Mouse (Mus musculus) spleen, adult 2 months (tissue): ENCODE results near the gene Epn3. TPM values are rescaled to one million over a fixed set of nuclear protein-coding genes. Genes with fewer than 3 reads are reported as not detected.

Experiments
- DNase-seq, 2 experiments: peaks; one replicate each; pipeline versions ENCODE4 v3.0.0 to v3.0.0-alpha.2; 2012 to 2021; ENCODE audit warnings: low spot score in 2 of 2, low read depth in 1 of 2
- H3K27ac ChIP-seq: fragments of 200-500 bp; 2 replicates; pipeline ENCODE4 v1.5.1; 2012; ENCODE audit warnings: low read length, inconsistent platforms; ENCODE audit not compliant: insufficient read depth
- H3K27me3 ChIP-seq: fragments of 200-500 bp; 2 replicates; pipeline ENCODE4 v1.6.1; 2012; ENCODE audit warnings: mild to moderate bottlenecking, moderate library complexity, low read length, inconsistent platforms; ENCODE audit not compliant: control insufficient read depth, insufficient read depth
- H3K36me3 ChIP-seq: fragments of 200-500 bp; 2 replicates; pipeline ENCODE4 v1.6.1; 2012; ENCODE audit warnings: mild to moderate bottlenecking, low read length, inconsistent platforms; ENCODE audit not compliant: control insufficient read depth, insufficient read depth
- H3K4me1 ChIP-seq: fragments of 200-500 bp; 2 replicates; pipeline ENCODE4 v1.6.1; 2011; ENCODE audit warnings: inconsistent platforms; ENCODE audit not compliant: control insufficient read depth, insufficient read depth, insufficient read length
- H3K4me3 ChIP-seq: fragments of 200-500 bp; 2 replicates; pipeline ENCODE4 v1.5.1; 2011; ENCODE audit warnings: mild to moderate bottlenecking, inconsistent platforms; ENCODE audit not compliant: insufficient read depth, insufficient read length; ENCODE audit errors: extremely low read depth
- CTCF ChIP-seq: fragments of 200-500 bp; IDR thresholded peaks from 2 replicates; pipeline ENCODE4 v1.5.1; 2011; ENCODE audit warnings: mild to moderate bottlenecking, inconsistent platforms; ENCODE audit not compliant: insufficient read depth, insufficient read length, insufficient replicate concordance; ENCODE audit errors: extremely low read depth
- POLR2A ChIP-seq: fragments of 200-500 bp; IDR thresholded peaks from 2 replicates; pipeline ENCODE4 v1.6.1; 2011; ENCODE audit warnings: low read depth, low read length, inconsistent platforms
- WGBS: fragments of 180-500 bp; shearing (Covaris S2); methylation state at CpG from one replicate; pipeline ENCODE4 v1.1.7; 2018; 5-methylcytosine and 5-hydroxymethylcytosine counted together
- polyA plus RNA-seq: library from polyadenylated mRNA; depleted of rRNA; stranded (reverse); fragments of >200 nt; gene quantifications from 2 replicates; pipeline ENCODE4 v1.2.3, GENCODE M21; 2012

Gene Epn3
- polyA plus RNA-seq, 1 experiment = 0.23 TPM

DNA sequence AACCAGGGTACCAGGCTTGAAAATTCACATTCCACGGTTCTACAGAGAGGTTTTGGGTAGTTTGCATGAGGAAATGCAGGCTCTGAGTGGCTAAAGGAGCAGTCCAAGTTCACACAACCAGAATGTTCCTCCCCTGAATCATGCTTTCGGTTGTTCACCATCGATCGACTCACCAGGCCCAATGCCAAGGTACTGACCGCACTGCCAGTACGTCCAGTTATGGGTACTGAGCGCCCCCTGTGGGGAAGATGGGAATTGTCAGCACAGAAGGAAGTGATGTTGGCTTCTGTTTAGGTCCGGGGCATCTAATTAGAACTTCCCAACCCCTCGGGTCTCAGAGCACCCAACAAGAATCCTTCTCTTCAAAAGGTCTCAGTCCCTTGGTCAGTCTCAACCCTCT is 44.2 kb upstream of the Epn3 start:
- TF ChIP-seq POLR2A (no peak), CTCF (peak; percentile 44; the same call in 1 of the 2 replicates)
- Histone ChIP-seq H3K36me3 (0 out of 2 replicates have a peak, but pooled peaks cover 2% of the 10 kb centered on the region), H3K4me1 (peaks cover 6% of the 10 kb centered on the region; the same call in 1 of the 2 replicates), H3K4me3 (no peak overlapping the region), H3K27ac (no peak overlapping the region), H3K27me3 (no peaks in the 10 kb centered on the region)
- WGBS = 25% methylated on average over 9 of the region's 9 CpGs
- peak; percentile 19 to 66 for DNase-seq

DNA sequence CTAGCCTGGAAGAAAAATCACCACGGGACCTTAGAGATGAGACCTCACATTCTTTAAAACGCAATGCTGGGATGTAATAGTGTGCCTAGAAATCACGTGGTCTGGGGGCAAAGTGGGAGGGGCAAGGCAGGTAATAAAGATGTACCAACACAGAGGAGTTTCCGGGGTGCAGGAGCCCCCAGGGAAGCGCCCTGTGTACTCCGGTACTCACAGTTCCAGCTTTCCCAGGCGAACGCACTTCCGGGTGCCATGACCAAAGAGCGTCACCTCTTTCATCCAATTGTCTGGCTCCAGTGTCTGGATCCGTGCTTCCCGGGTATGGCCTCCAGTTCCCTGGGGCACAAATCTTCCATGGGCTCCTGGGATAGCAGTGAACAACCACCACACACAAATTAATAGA is 43.6 kb upstream of the Epn3 start:
- Histone ChIP-seq H3K36me3 (0 out of 2 replicates have a peak, but pooled peaks cover 2% of the 10 kb centered on the region), H3K4me1 (peaks cover 4% of the 10 kb centered on the region; the same call in 1 of the 2 replicates), H3K27ac (no peak overlapping the region), H3K27me3 (no peaks in the 10 kb centered on the region), H3K4me3 (no peak overlapping the region)
- no peak for DNase-seq
- 96% methylated on average over 12 of the region's 12 CpGs for WGBS
- TF ChIP-seq CTCF (no peak), POLR2A (no peak)

GRCm38 (mm10) chr11:94542400-94542799 is 42.6 kb upstream of the Epn3 start:
- Histone ChIP-seq H3K27me3 (no peaks in the 10 kb centered on the region), H3K4me1 (no peaks in the 10 kb centered on the region), H3K4me3 (no peak overlapping the region), H3K36me3 (0 out of 2 replicates have a peak, but pooled peaks cover 2% of the 10 kb centered on the region), H3K27ac (no peak overlapping the region)
- DNase-seq = no peak
- WGBS = 85% methylated on average over 4 of the region's 4 CpGs
- TF ChIP-seq POLR2A (no peak), CTCF (no peak)

DNA sequence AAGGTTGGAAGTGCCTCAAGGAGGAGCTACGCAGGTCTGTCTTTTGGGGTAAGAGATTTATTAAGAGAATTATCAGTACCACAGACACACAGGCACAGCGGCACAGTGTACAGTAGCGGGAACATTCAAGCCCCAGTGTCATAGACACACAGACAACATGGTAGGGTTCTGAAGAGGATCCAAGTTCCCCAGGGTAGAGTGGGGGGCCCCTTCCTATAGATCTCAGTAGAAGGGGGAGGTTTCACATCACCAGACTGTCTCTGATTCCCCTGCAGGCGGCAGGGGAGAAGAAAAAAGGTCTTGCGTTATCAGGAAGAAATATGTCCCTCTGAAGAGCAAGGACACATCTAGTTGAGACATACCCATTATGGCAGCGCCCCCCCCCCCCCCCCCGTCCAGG is 40.0 kb upstream of the Epn3 start:
- 0 out of 2 replicates have a peak, but pooled peaks cover 2% of the 10 kb centered on the region for H3K36me3 ChIP-seq
- no peaks in the 10 kb centered on the region for H3K27me3 ChIP-seq
- WGBS = 91% methylated on average over 7 of the region's 7 CpGs
- no peak for TF ChIP-seq POLR2A
- no peak for TF ChIP-seq CTCF
- no peak for DNase-seq
- H3K27ac ChIP-seq = no peak overlapping the region
- H3K4me1 ChIP-seq = no peaks in the 10 kb centered on the region
- no peak overlapping the region for H3K4me3 ChIP-seq

- H3K4me1 ChIP-seq = no peaks in the 10 kb centered on the region
- TF ChIP-seq CTCF (no peak), POLR2A (no peak)
- WGBS = 85% methylated on average over 8 of the region's 8 CpGs
- no peak overlapping the region for H3K4me3 ChIP-seq
- H3K27ac ChIP-seq = no peak overlapping the region
- 0 out of 2 replicates have a peak, but pooled peaks cover 2% of the 10 kb centered on the region for H3K36me3 ChIP-seq
- H3K27me3 ChIP-seq = no peaks in the 10 kb centered on the region
- DNase-seq = no peak
Measured at GRCm38 (mm10) chr11:94538733-94539292, 39.0 kb upstream of the Epn3 start.

- no peaks in the 10 kb centered on the region for H3K4me1 ChIP-seq
- H3K36me3 ChIP-seq = no peaks in the 10 kb centered on the region
- TF ChIP-seq POLR2A (no peak), CTCF (no peak)
- H3K4me3 ChIP-seq = no peak overlapping the region
- 92% methylated on average over 8 of the region's 8 CpGs for WGBS
- no peak for DNase-seq
- H3K27ac ChIP-seq = no peak overlapping the region
- H3K27me3 ChIP-seq = no peaks in the 10 kb centered on the region
Measured at GRCm38 (mm10) chr11:94533171-94533570, 33.4 kb upstream of the Epn3 start.

GRCm38 (mm10) chr11:94528879-94529278 is 29.1 kb upstream of the Epn3 start:
- Histone ChIP-seq H3K36me3 (no peaks in the 10 kb centered on the region), H3K27ac (no peak overlapping the region), H3K27me3 (no peaks in the 10 kb centered on the region), H3K4me1 (no peaks in the 10 kb centered on the region), H3K4me3 (no peak overlapping the region)
- WGBS = 49% methylated on average over 3 of the region's 3 CpGs
- TF ChIP-seq POLR2A = no peak
- no peak for TF ChIP-seq CTCF
- no peak for DNase-seq
